Mouse (Mus musculus) myocyte (in vitro differentiated cells): ENCODE measurements around the gene Ms4a10. TPM values are rescaled to one million over a fixed set of nuclear protein-coding genes. Genes with fewer than 3 reads are reported as not detected.

Source experiments
- H3K27me3 ChIP-seq: one replicate; pipeline ENCODE4 v1.6.1; 2011; ENCODE audit not compliant: control insufficient read depth, insufficient read depth, insufficient read length
- H3K36me3 ChIP-seq: one replicate; pipeline ENCODE4 v1.6.1; 2011; ENCODE audit not compliant: control insufficient read depth, insufficient read depth
- H3K4me2 ChIP-seq: one replicate; pipeline ENCODE4 v1.6.1; 2011; ENCODE audit warnings: low read depth, control low read depth
- H3K4me3 ChIP-seq: one replicate; pipeline ENCODE4 v1.5.1; 2011; ENCODE audit warnings: mild to moderate bottlenecking, control low read depth, moderate library complexity
- H3K79me2 ChIP-seq: one replicate; pipeline ENCODE4 v1.6.1; 2011; ENCODE audit not compliant: control insufficient read depth, insufficient read depth
- H3ac ChIP-seq: one replicate; pipeline ENCODE4 v1.6.1; 2011; ENCODE audit not compliant: control insufficient read depth, insufficient read length
- CEBPB ChIP-seq: IDR thresholded peaks from 2 replicates; pipeline ENCODE4 v1.6.1; 2011; ENCODE audit warnings: mild to moderate bottlenecking, moderate library complexity; ENCODE audit not compliant: poor library complexity, insufficient read depth, severe bottlenecking
- E2F4 ChIP-seq: IDR thresholded peaks from one replicate; pipeline ENCODE4 v1.6.1; 2011; ENCODE audit warnings: mild to moderate bottlenecking, control low read depth, moderate library complexity; ENCODE audit not compliant: insufficient read depth
- MAX ChIP-seq: IDR thresholded peaks from one replicate; pipeline ENCODE4 v1.6.1; 2011; ENCODE audit warnings: low read depth, mild to moderate bottlenecking, control low read depth
- MYOD1 ChIP-seq, 3 experiments: IDR thresholded peaks; one replicate each; pipeline ENCODE4 v1.6.1; 2011; ENCODE audit warnings: control low read depth in 2 of 3, low read depth in 2 of 3, mild to moderate bottlenecking in 2 of 3, moderate library complexity in 1 of 3; ENCODE audit not compliant: insufficient read length in 2 of 3, control insufficient read depth in 1 of 3
- MYOG ChIP-seq, 3 experiments: IDR thresholded peaks; one replicate each; pipeline ENCODE4 v1.6.1; 2011; ENCODE audit warnings: control low read depth in 2 of 3, low read depth in 2 of 3, mild to moderate bottlenecking in 2 of 3; ENCODE audit not compliant: insufficient read length in 2 of 3, control insufficient read depth in 1 of 3, insufficient read depth in 1 of 3
- POLR2A ChIP-seq: IDR thresholded peaks from one replicate; pipeline ENCODE4 v1.6.1; 2011; ENCODE audit warnings: low read depth, mild to moderate bottlenecking, control low read depth, moderate library complexity; ENCODE audit not compliant: insufficient read length
- POLR2AphosphoS2 ChIP-seq: IDR thresholded peaks from one replicate; pipeline ENCODE4 v1.6.1; 2011; ENCODE audit warnings: low read depth, control low read depth; ENCODE audit not compliant: insufficient read length
- REST ChIP-seq: IDR thresholded peaks from one replicate; pipeline ENCODE4 v1.6.1; 2011; ENCODE audit warnings: mild to moderate bottlenecking, control low read depth, moderate library complexity; ENCODE audit not compliant: insufficient read depth, insufficient read length
- SRF ChIP-seq: IDR thresholded peaks from one replicate; pipeline ENCODE4 v1.6.1; 2011; ENCODE audit warnings: low read depth; ENCODE audit not compliant: control insufficient read depth, insufficient read length
- TCF12 ChIP-seq: IDR thresholded peaks from one replicate; pipeline ENCODE4 v1.6.1; 2011; ENCODE audit warnings: mild to moderate bottlenecking, control low read depth; ENCODE audit not compliant: poor library complexity, insufficient read depth, severe bottlenecking
- TCF3 ChIP-seq: IDR thresholded peaks from one replicate; pipeline ENCODE4 v1.6.1; 2011; ENCODE audit warnings: low read depth, control low read depth; ENCODE audit not compliant: insufficient read length
- USF1 ChIP-seq: IDR thresholded peaks from one replicate; pipeline ENCODE4 v1.6.1; 2011; ENCODE audit warnings: low read depth, mild to moderate bottlenecking, control low read depth, moderate library complexity
- polyA plus RNA-seq: library from polyadenylated mRNA; unstranded; fragments of >200 nt; fragmentation: generic; extraction: Trizol; gene quantifications from one replicate; pipeline ENCODE4 v1.2.1, GENCODE M21; 2012; ENCODE audit warnings: missing spikeins

Ms4a10 gene
- polyA plus RNA-seq, 1 experiment: 0.30 TPM

DNA sequence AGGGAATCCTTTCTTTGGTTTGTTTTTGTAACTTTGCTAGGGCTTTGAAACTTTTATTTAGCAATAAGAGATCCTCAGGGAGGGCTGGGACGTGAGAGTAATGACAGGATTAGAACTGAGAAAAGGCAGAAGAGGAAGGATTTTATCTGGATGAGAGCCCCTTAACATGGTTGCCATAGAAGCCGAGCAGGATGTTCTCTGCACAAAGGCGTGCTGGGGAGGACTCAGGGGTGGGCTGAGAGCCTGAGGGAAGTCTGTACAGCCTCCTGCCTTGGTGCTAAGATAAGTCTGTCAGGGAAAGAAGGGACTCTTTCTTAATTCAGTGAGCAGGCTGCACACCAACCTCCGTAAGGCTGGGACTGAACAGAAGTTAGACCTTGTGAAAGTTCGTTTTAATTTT lies 39.4 kb downstream of the Ms4a10 start:
- Histone ChIP-seq H3ac (no peak overlapping the region), H3K36me3 (no peaks in the 10 kb centered on the region), H3K79me2 (no peaks in the 10 kb centered on the region), H3K4me2 (no peak overlapping the region), H3K4me3 (no peak overlapping the region), H3K27me3 (no peaks in the 10 kb centered on the region)
- TF ChIP-seq MYOD1 (IDR thresholded peaks at IDR 0.05; ENCODE audit: control insufficient read depth in 1 of 3, insufficient read length in 2 of 3, low read depth in 2 of 3) (no peak), MAX (no peak), POLR2A (no peak), TCF3 (no peak), TCF12 (no peak), CEBPB (no peak), REST (no peak), POLR2AphosphoS2 (no peak), E2F4 (no peak), SRF (no peak), MYOG (IDR thresholded peaks at IDR 0.05; ENCODE audit: control insufficient read depth in 1 of 3, insufficient read depth in 1 of 3, insufficient read length in 2 of 3, low read depth in 2 of 3) (no peak), USF1 (no peak)

DNA sequence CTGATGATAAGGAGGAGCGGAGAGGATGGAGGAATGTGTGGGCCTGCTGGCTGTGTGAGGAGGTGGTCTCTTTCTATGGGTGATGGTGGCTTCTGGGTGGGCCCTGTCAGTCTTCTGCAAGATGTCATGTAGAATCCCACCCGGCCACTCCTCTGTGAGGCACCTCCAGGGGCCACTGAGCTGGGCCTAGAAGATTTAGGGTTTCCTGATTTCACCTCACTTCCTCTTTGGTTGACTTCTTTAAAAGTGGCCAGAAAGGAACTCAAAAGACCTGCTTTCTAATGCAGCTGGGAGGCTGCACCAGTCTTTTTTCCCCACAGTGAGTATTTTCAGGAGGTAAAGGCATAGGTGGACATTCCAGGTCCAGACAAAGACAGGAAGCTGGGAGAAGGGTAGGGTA lies 43.8 kb downstream of the Ms4a10 start:
- Histone ChIP-seq H3K36me3 (no peaks in the 10 kb centered on the region), H3K27me3 (no peaks in the 10 kb centered on the region), H3K4me2 (no peak overlapping the region), H3K79me2 (no peaks in the 10 kb centered on the region), H3ac (no peak overlapping the region), H3K4me3 (no peak overlapping the region)
- TF ChIP-seq POLR2AphosphoS2 (no peak), USF1 (no peak), CEBPB (no peak), MYOD1 (IDR thresholded peaks at IDR 0.05; ENCODE audit: control insufficient read depth in 1 of 3, insufficient read length in 2 of 3, low read depth in 2 of 3) (no peak), E2F4 (no peak), REST (no peak), POLR2A (no peak), TCF3 (no peak), MYOG (IDR thresholded peaks at IDR 0.05; ENCODE audit: control insufficient read depth in 1 of 3, insufficient read depth in 1 of 3, insufficient read length in 2 of 3, low read depth in 2 of 3) (no peak), MAX (no peak), SRF (no peak), TCF12 (no peak)

DNA sequence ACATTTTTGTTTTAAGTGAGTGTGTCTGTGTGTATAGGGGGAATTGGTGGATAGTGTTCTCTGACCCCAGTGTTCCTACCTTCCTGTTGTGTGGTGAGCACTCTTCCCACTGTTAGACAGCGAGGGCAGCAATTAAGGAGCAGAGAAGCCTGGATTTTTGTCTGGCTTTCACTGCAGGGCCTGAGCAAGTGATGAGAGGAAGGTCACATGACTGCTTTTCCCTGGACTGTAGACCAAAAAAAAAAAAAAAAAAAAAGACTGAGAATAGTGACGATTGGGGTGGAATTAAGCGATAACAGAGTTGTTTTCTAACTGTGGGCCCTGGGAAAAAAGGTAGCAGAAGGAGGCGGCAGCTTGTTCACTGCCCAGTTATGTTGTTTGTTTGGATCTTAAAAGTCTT lies 47.8 kb downstream of the Ms4a10 start:
- Histone ChIP-seq H3K36me3 (no peaks in the 10 kb centered on the region), H3ac (no peak overlapping the region), H3K79me2 (no peaks in the 10 kb centered on the region), H3K27me3 (no peaks in the 10 kb centered on the region), H3K4me3 (no peak overlapping the region), H3K4me2 (peak overlapping the region; percentile 72)
- TF ChIP-seq USF1: peak; percentile 78
- no peak for TF ChIP-seq REST

DNA sequence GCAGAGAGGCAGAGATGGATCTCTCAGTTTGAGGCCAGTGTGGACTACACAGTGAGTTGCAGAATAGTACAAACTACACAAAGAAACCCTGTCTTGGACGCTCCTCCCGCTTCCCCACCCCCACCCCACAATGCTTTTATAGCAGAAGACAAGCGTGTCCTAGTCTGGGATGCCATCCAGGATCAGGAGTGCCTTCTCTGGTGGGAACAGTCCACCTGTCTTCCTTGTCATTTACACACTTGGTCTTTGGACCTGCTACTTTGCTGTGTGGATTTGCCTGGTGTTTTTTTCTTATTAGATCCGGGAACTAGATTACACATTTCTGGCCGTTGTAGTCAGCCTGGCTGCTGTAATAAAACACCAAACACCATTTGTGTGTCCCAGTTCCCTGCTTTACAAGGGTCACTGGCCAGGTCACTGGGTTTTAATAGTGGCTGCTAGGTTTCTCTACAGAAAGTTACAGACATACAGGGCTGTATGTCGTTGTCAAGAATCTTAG lies 48.3 kb downstream of the Ms4a10 start:
- no peak overlapping the region for H3K4me3 ChIP-seq
- no peaks in the 10 kb centered on the region for H3K79me2 ChIP-seq
- no peak overlapping the region for H3ac ChIP-seq
- TF ChIP-seq MAX (no peak), POLR2AphosphoS2 (no peak), MYOG (IDR thresholded peaks at IDR 0.05; ENCODE audit: control insufficient read depth in 1 of 3, insufficient read depth in 1 of 3, insufficient read length in 2 of 3, low read depth in 2 of 3) (peak in 2 of 3 experiments; percentile 34 to 50), SRF (peak; percentile 14), MYOD1 (IDR thresholded peaks at IDR 0.05; ENCODE audit: control insufficient read depth in 1 of 3, insufficient read length in 2 of 3, low read depth in 2 of 3) (peak; percentile 41 to 80 (median 76)), CEBPB (no peak), REST (no peak), E2F4 (no peak)
- no peaks in the 10 kb centered on the region for H3K27me3 ChIP-seq
- H3K36me3 ChIP-seq: no peaks in the 10 kb centered on the region
- H3K4me2 ChIP-seq: peak overlapping the region; percentile 72

DNA sequence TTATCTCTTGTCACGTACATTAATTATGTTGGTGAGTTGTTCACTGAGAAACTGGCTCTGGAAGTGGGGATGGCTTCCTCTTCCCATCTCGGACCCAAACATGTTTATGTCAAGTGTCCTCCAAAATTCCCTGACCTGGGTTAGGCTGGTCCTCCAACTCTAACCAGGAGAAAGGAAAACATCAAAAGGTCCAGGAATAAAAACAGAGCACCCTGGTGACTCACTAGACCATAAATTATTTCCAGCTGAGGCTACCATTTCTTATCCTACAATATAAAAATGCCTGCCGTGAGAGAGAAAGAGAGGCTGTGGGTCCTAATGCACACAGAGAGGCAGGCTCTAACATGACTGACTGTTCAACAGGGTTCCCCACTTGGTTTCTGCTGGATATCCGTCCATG lies 50.2 kb downstream of the Ms4a10 start:
- no peaks in the 10 kb centered on the region for H3K27me3 ChIP-seq
- TF ChIP-seq E2F4 (no peak), REST (no peak), TCF12 (no peak), MYOD1 (IDR thresholded peaks at IDR 0.05; ENCODE audit: control insufficient read depth in 1 of 3, insufficient read length in 2 of 3, low read depth in 2 of 3) (no peak), MAX (no peak), SRF (no peak), POLR2AphosphoS2 (no peak)
- H3K4me2 ChIP-seq: no peak overlapping the region
- no peak overlapping the region for H3ac ChIP-seq
- no peaks in the 10 kb centered on the region for H3K36me3 ChIP-seq
- H3K4me3 ChIP-seq: no peak overlapping the region
- H3K79me2 ChIP-seq: no peaks in the 10 kb centered on the region
